Mouse (Mus musculus): ENCODE results near the gene Unc13a. TPM values are rescaled to one million over a fixed set of nuclear protein-coding genes. Genes with fewer than 3 reads are reported as not detected.

The Unc13a gene
- polyA plus RNA-seq, 1 experiment = 6.3 TPM

GRCm38 (mm10) chr8:71579009-71579408, 92.5 kb downstream of the Unc13a start:
- TF ChIP-seq CTCF (IDR thresholded peaks at IDR 0.05; ENCODE audit: low read depth, low read length) (no peak), EP300 (IDR thresholded peaks at IDR 0.05; ENCODE audit: insufficient read depth, low read depth, low read length) (no peak), POLR2A (IDR thresholded peaks at IDR 0.05; ENCODE audit: insufficient read depth, low read length) (no peak)
- no peaks in the 10 kb centered on the region for H3K27me3 ChIP-seq (ENCODE audit: control insufficient read depth, insufficient read depth, low read length, poor library complexity, severe bottlenecking)
- H3K4me1 ChIP-seq (ENCODE audit: control insufficient read depth, insufficient read depth, low read length) = peaks cover 2% of the 10 kb centered on the region
- peak overlapping the region; percentile 43; the same call in 1 of the 2 replicates for H3K9ac ChIP-seq (ENCODE audit: low read depth, poor library complexity, severe bottlenecking)
- H3K9me3 ChIP-seq (replicated peaks; ENCODE audit: control insufficient read depth, insufficient read depth, low read length, poor library complexity, severe bottlenecking) = no peaks in the 10 kb centered on the region
- H3K4me3 ChIP-seq (ENCODE audit: low read depth, low read length) = peak overlapping the region; percentile 42; the same call in 1 of the 2 replicates
- no peaks in the 10 kb centered on the region for H3K36me3 ChIP-seq (ENCODE audit: control insufficient read depth, insufficient read depth, low read length, poor library complexity, severe bottlenecking)
- H3K27ac ChIP-seq (ENCODE audit: insufficient read depth, low read length) = no peak overlapping the region

GRCm38 (mm10) chr8:71577856-71578387, 93.6 kb downstream of the Unc13a start:
- Histone ChIP-seq H3K36me3 (ENCODE audit: control insufficient read depth, insufficient read depth, low read length, poor library complexity, severe bottlenecking) (no peaks in the 10 kb centered on the region), H3K27me3 (ENCODE audit: control insufficient read depth, insufficient read depth, low read length, poor library complexity, severe bottlenecking) (no peaks in the 10 kb centered on the region), H3K9me3 (replicated peaks; ENCODE audit: control insufficient read depth, insufficient read depth, low read length, poor library complexity, severe bottlenecking) (no peaks in the 10 kb centered on the region), H3K4me3 (ENCODE audit: low read depth, low read length) (no peak overlapping the region), H3K27ac (ENCODE audit: insufficient read depth, low read length) (no peak overlapping the region), H3K4me1 (ENCODE audit: control insufficient read depth, insufficient read depth, low read length) (peaks cover 2% of the 10 kb centered on the region), H3K9ac (ENCODE audit: low read depth, poor library complexity, severe bottlenecking) (no peak overlapping the region)
- TF ChIP-seq EP300 (IDR thresholded peaks at IDR 0.05; ENCODE audit: insufficient read depth, low read depth, low read length) (no peak), CTCF (IDR thresholded peaks at IDR 0.05; ENCODE audit: low read depth, low read length) (no peak), POLR2A (IDR thresholded peaks at IDR 0.05; ENCODE audit: insufficient read depth, low read length) (no peak)

- no peaks in the 10 kb centered on the region for H3K27me3 ChIP-seq (ENCODE audit: control insufficient read depth, insufficient read depth, low read length, poor library complexity, severe bottlenecking)
- H3K4me3 ChIP-seq (ENCODE audit: low read depth, low read length) = no peak overlapping the region
- H3K4me1 ChIP-seq (ENCODE audit: control insufficient read depth, insufficient read depth, low read length) = no peaks in the 10 kb centered on the region
- no peak overlapping the region for H3K27ac ChIP-seq (ENCODE audit: insufficient read depth, low read length)
- H3K9me3 ChIP-seq (replicated peaks; ENCODE audit: control insufficient read depth, insufficient read depth, low read length, poor library complexity, severe bottlenecking) = no peaks in the 10 kb centered on the region
- H3K36me3 ChIP-seq (ENCODE audit: control insufficient read depth, insufficient read depth, low read length, poor library complexity, severe bottlenecking) = no peaks in the 10 kb centered on the region
- TF ChIP-seq CTCF (IDR thresholded peaks at IDR 0.05; ENCODE audit: low read depth, low read length) (no peak), EP300 (IDR thresholded peaks at IDR 0.05; ENCODE audit: insufficient read depth, low read depth, low read length) (no peak), POLR2A (IDR thresholded peaks at IDR 0.05; ENCODE audit: insufficient read depth, low read length) (no peak)
- no peak overlapping the region for H3K9ac ChIP-seq (ENCODE audit: low read depth, poor library complexity, severe bottlenecking)
Measured at GRCm38 (mm10) chr8:71575020-71575419, 96.5 kb downstream of the Unc13a start.

GRCm38 (mm10) chr8:71574426-71574825, 97.1 kb downstream of the Unc13a start:
- Histone ChIP-seq H3K9me3 (replicated peaks; ENCODE audit: control insufficient read depth, insufficient read depth, low read length, poor library complexity, severe bottlenecking) (no peaks in the 10 kb centered on the region), H3K36me3 (ENCODE audit: control insufficient read depth, insufficient read depth, low read length, poor library complexity, severe bottlenecking) (no peaks in the 10 kb centered on the region), H3K4me3 (ENCODE audit: low read depth, low read length) (no peak overlapping the region), H3K27ac (ENCODE audit: insufficient read depth, low read length) (no peak overlapping the region), H3K27me3 (ENCODE audit: control insufficient read depth, insufficient read depth, low read length, poor library complexity, severe bottlenecking) (no peaks in the 10 kb centered on the region), H3K9ac (ENCODE audit: low read depth, poor library complexity, severe bottlenecking) (no peak overlapping the region), H3K4me1 (ENCODE audit: control insufficient read depth, insufficient read depth, low read length) (no peaks in the 10 kb centered on the region)
- no peak for TF ChIP-seq POLR2A (IDR thresholded peaks at IDR 0.05; ENCODE audit: insufficient read depth, low read length)
- TF ChIP-seq CTCF (IDR thresholded peaks at IDR 0.05; ENCODE audit: low read depth, low read length) = no peak
- TF ChIP-seq EP300 (IDR thresholded peaks at IDR 0.05; ENCODE audit: insufficient read depth, low read depth, low read length) = no peak

Other genes with a start within 250 kb of the Unc13a start
- gene Abhd8, start 208.1 kb downstream of the Unc13a start, polyA plus RNA-seq (2011; ENCODE audit: insufficient read depth, insufficient read length, low read depth, missing spikeins) = 10.1 and 13.7 TPM in 2 replicates
- 68.1 and 77.0 TPM in 2 replicates for gene Mrpl34, start 206.8 kb downstream of the Unc13a start, polyA plus RNA-seq (2011; ENCODE audit: insufficient read depth, insufficient read length, low read depth, missing spikeins)
- gene Dda1, start 202.6 kb downstream of the Unc13a start, polyA plus RNA-seq (2011; ENCODE audit: insufficient read depth, insufficient read length, low read depth, missing spikeins) = 37.5 and 38.2 TPM in 2 replicates
- gene Ano8, start 185.8 kb downstream of the Unc13a start, polyA plus RNA-seq (2011; ENCODE audit: insufficient read depth, insufficient read length, low read depth, missing spikeins) = 7.0 and 7.1 TPM in 2 replicates
- gene Gtpbp3, start 183.7 kb downstream of the Unc13a start, polyA plus RNA-seq (2011; ENCODE audit: insufficient read depth, insufficient read length, low read depth, missing spikeins) = 14.8 and 16.3 TPM in 2 replicates
- gene Plvap, start 160.0 kb downstream of the Unc13a start, polyA plus RNA-seq (2011; ENCODE audit: insufficient read depth, insufficient read length, low read depth, missing spikeins) = 4.0 and 4.4 TPM in 2 replicates
- 4.3 and 4.9 TPM in 2 replicates for gene Ccdc194, start 146.0 kb downstream of the Unc13a start, polyA plus RNA-seq (2011; ENCODE audit: insufficient read depth, insufficient read length, low read depth, missing spikeins)
- 207 and 235 TPM in 2 replicates for gene Bst2, start 134.3 kb downstream of the Unc13a start, polyA plus RNA-seq (2011; ENCODE audit: insufficient read depth, insufficient read length, low read depth, missing spikeins)
- gene Mvb12a, start 128.8 kb downstream of the Unc13a start, polyA plus RNA-seq (2011; ENCODE audit: insufficient read depth, insufficient read length, low read depth, missing spikeins) = 72.6 and 74.1 TPM in 2 replicates
- gene Tmem221, start 112.9 kb downstream of the Unc13a start, polyA plus RNA-seq (2011; ENCODE audit: insufficient read depth, insufficient read length, low read depth, missing spikeins) = 2.2 and 2.4 TPM in 2 replicates
- not detected in 2 replicates for gene Nxnl1, start 105.2 kb downstream of the Unc13a start, polyA plus RNA-seq (2011; ENCODE audit: insufficient read depth, insufficient read length, low read depth, missing spikeins)
- 21.8 and 27.3 TPM in 2 replicates for gene Slc27a1, start 102.9 kb downstream of the Unc13a start, polyA plus RNA-seq (2011; ENCODE audit: insufficient read depth, insufficient read length, low read depth, missing spikeins)
- gene Pgls, start 79.6 kb downstream of the Unc13a start, polyA plus RNA-seq (2011; ENCODE audit: insufficient read depth, insufficient read length, low read depth, missing spikeins) = 57.2 and 65.6 TPM in 2 replicates
- gene Fam129c, start 74.1 kb downstream of the Unc13a start, polyA plus RNA-seq (2011; ENCODE audit: insufficient read depth, insufficient read length, low read depth, missing spikeins) = 6.4 and 9.0 TPM in 2 replicates
- 83.2 and 85.2 TPM in 2 replicates for gene Colgalt1, start 60.8 kb downstream of the Unc13a start, polyA plus RNA-seq (2011; ENCODE audit: insufficient read depth, insufficient read length, low read depth, missing spikeins)
- 8.0 and 9.7 TPM in 2 replicates for gene Jak3, start 4.5 kb upstream of the Unc13a start, polyA plus RNA-seq (2011; ENCODE audit: insufficient read depth, insufficient read length, low read depth, missing spikeins)
- gene Insl3, start 17.5 kb upstream of the Unc13a start, polyA plus RNA-seq (2011; ENCODE audit: insufficient read depth, insufficient read length, low read depth, missing spikeins) = 1.3 and 3.7 TPM in 2 replicates
- gene B3gnt3, start 30.0 kb upstream of the Unc13a start, polyA plus RNA-seq (2011; ENCODE audit: insufficient read depth, insufficient read length, low read depth, missing spikeins) = 1.8 and 2.0 TPM in 2 replicates
- gene Fcho1, start 54.0 kb upstream of the Unc13a start, polyA plus RNA-seq (2011; ENCODE audit: insufficient read depth, insufficient read length, low read depth, missing spikeins) = 8.7 and 8.8 TPM in 2 replicates
- 2.5 and 2.7 TPM in 2 replicates for gene Zfp709, start 210.3 kb upstream of the Unc13a start, polyA plus RNA-seq (2011; ENCODE audit: insufficient read depth, insufficient read length, low read depth, missing spikeins)
- gene Zfp882, start 236.9 kb upstream of the Unc13a start, polyA plus RNA-seq (2011; ENCODE audit: insufficient read depth, insufficient read length, low read depth, missing spikeins) = 5.8 and 7.0 TPM in 2 replicates
- gene Zfp617, start 236.9 kb upstream of the Unc13a start, polyA plus RNA-seq (2011; ENCODE audit: insufficient read depth, insufficient read length, low read depth, missing spikeins) = 20.4 and 21.9 TPM in 2 replicates